Mouse (Mus musculus): ENCODE data around the gene Fabp6. TPM values are rescaled to one million over a fixed set of nuclear protein-coding genes. Genes with fewer than 3 reads are reported as not detected.

The Fabp6 gene
- polyA plus RNA-seq, 1 experiment from 2014 or later, result 1.2 TPM

DNA sequence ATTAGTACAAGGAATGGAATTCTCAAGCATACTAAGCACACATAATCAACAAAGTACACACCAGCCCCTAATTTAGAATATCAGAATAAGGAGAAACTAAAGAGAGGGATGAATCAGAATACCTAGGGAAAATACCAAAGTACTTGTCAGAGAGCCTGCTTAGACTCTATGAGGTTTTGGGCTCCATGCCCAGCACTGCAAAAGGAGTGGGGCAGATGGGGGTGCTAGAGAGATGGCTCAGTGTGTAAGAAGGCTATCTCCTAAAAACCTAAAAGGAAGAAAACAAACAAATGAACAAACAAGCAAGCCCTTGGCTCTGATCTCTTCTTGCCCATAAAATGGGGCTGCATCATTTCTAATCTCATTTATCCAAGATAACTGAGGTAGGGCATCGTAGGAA lies 23.0 kb upstream of the Fabp6 start:
- Histone ChIP-seq H3K36me3 (no peaks in the 10 kb centered on the region), H3K4me1 (peaks cover 14% of the 10 kb centered on the region), H3K27ac (replicated peaks) (no peak overlapping the region), H3K4me2 (replicated peaks) (no peak overlapping the region), H3K9me3 (replicated peaks) (no peaks in the 10 kb centered on the region), H3K27me3 (no peaks in the 10 kb centered on the region), H3K9ac (no peak overlapping the region), H3K4me3 (replicated peaks) (no peak overlapping the region)
- 94% methylated on average over 1 of the region's 1 CpGs for WGBS
- ATAC-seq (ENCODE audit: insufficient number of reproducible peaks, low FRiP score, low TSS enrichment, low read depth), result no peak

- Histone ChIP-seq H3K27ac (replicated peaks) (no peak overlapping the region), H3K36me3 (no peaks in the 10 kb centered on the region), H3K9me3 (replicated peaks) (no peaks in the 10 kb centered on the region), H3K4me2 (replicated peaks) (no peak overlapping the region), H3K9ac (no peak overlapping the region), H3K4me3 (replicated peaks) (no peak overlapping the region), H3K27me3 (no peaks in the 10 kb centered on the region), H3K4me1 (peaks cover 22% of the 10 kb centered on the region)
- 81% methylated on average over 5 of the region's 5 CpGs for WGBS
- no peak for ATAC-seq (ENCODE audit: insufficient number of reproducible peaks, low FRiP score, low TSS enrichment, low read depth)
Measured at GRCm38 (mm10) chr11:43621769-43622168, 20.4 kb upstream of the Fabp6 start.

GRCm38 (mm10) chr11:43618403-43618802 lies 17.1 kb upstream of the Fabp6 start:
- Histone ChIP-seq H3K4me1 (peaks cover 16% of the 10 kb centered on the region), H3K4me2 (replicated peaks) (no peak overlapping the region), H3K27ac (replicated peaks) (peak overlapping the region; percentile 45), H3K27me3 (no peaks in the 10 kb centered on the region), H3K9me3 (replicated peaks) (no peaks in the 10 kb centered on the region), H3K9ac (no peak overlapping the region), H3K4me3 (replicated peaks) (no peak overlapping the region), H3K36me3 (no peaks in the 10 kb centered on the region)
- ATAC-seq (ENCODE audit: insufficient number of reproducible peaks, low FRiP score, low TSS enrichment, low read depth), result no peak
- 56% methylated on average over 7 of the region's 7 CpGs for WGBS

DNA sequence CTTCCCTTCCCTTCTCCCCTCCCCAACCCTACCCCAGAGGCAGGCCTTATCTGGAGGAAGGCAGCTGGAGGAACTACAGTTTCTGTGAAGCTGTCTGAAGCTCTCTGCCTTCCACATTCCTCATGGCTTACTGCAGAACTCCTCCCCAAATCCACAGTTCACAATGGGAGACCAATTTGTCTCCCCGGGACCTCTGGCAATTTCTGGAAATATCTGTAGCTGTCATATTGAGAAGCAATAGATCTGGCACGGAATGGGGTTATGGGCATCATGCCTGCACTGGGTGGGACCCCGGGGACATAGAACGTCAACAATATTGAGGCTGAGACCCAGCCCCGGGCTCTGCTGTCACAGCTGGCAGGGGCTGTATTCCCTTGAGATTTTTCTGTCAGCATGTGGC lies 16.6 kb upstream of the Fabp6 start:
- Histone ChIP-seq H3K4me2 (replicated peaks) (no peak overlapping the region), H3K36me3 (no peaks in the 10 kb centered on the region), H3K27me3 (no peaks in the 10 kb centered on the region), H3K4me1 (peaks cover 20% of the 10 kb centered on the region), H3K9ac (no peak overlapping the region), H3K9me3 (replicated peaks) (no peaks in the 10 kb centered on the region), H3K4me3 (replicated peaks) (no peak overlapping the region), H3K27ac (replicated peaks) (peak overlapping the region; percentile 45)
- 23% methylated on average over 5 of the region's 5 CpGs for WGBS
- ATAC-seq (ENCODE audit: insufficient number of reproducible peaks, low FRiP score, low TSS enrichment, low read depth), result no peak

DNA sequence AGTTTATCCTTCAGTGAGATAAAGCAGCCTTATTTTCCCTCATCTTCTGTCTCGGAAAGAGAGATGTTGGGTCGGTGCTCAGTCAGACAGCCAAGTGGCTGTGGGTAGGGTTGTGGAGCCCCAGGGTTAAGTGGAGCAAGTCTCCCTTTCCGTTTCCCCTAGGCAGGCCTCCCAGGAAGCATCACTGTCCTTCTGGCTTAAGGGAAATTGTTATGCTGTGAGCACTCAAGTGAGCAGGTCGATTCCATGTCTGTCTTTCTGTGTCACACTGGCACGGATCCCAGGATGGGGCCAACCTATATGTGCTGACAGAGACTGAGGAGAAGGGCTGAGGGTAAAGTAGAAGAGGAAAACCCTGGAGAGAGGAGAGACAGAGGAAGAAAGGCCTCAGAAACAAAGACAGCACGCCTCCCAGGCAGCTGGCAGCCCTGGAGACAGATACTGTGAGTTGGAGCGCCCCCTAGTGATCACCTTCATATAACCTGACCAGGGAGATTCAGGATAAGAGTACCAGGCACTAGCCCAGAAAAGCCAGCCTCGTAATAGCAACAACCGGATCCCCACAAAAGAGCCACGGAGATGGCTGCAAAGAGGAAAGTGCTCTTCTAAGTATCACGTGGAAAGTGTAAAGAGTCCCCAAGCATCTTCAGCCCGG lies 11.6 kb upstream of the Fabp6 start:
- Histone ChIP-seq H3K4me2 (replicated peaks) (no peak overlapping the region), H3K4me3 (replicated peaks) (no peak overlapping the region), H3K9ac (no peak overlapping the region), H3K27me3 (no peaks in the 10 kb centered on the region), H3K36me3 (no peaks in the 10 kb centered on the region), H3K9me3 (replicated peaks) (no peaks in the 10 kb centered on the region), H3K4me1 (peaks cover 17% of the 10 kb centered on the region), H3K27ac (replicated peaks) (peak overlapping the region; percentile 59; the same call in 1 of the 2 replicates)
- WGBS, result 20% methylated on average over 12 of the region's 12 CpGs
- ATAC-seq (ENCODE audit: insufficient number of reproducible peaks, low FRiP score, low TSS enrichment, low read depth), result peak; percentile 60; the same call in 1 of the 2 replicates

- ATAC-seq (ENCODE audit: insufficient number of reproducible peaks, low FRiP score, low TSS enrichment, low read depth), result no peak
- Histone ChIP-seq H3K27me3 (no peaks in the 10 kb centered on the region), H3K9me3 (replicated peaks) (no peaks in the 10 kb centered on the region), H3K4me3 (replicated peaks) (no peak overlapping the region), H3K27ac (replicated peaks) (no peak overlapping the region), H3K4me1 (peaks cover 8% of the 10 kb centered on the region), H3K4me2 (replicated peaks) (no peak overlapping the region), H3K36me3 (no peaks in the 10 kb centered on the region), H3K9ac (no peak overlapping the region)
- 70% methylated on average over 5 of the region's 5 CpGs for WGBS
Measured at GRCm38 (mm10) chr11:43610662-43611033, 9.3 kb upstream of the Fabp6 start.

- Histone ChIP-seq H3K9me3 (replicated peaks) (no peaks in the 10 kb centered on the region), H3K27me3 (no peaks in the 10 kb centered on the region), H3K4me2 (replicated peaks) (no peak overlapping the region), H3K9ac (no peak overlapping the region), H3K36me3 (no peaks in the 10 kb centered on the region), H3K4me3 (replicated peaks) (no peak overlapping the region), H3K4me1 (peaks cover 8% of the 10 kb centered on the region), H3K27ac (replicated peaks) (no peak overlapping the region)
- ATAC-seq (ENCODE audit: insufficient number of reproducible peaks, low FRiP score, low TSS enrichment, low read depth), result no peak
- 69% methylated on average over 10 of the region's 10 CpGs for WGBS
Measured at GRCm38 (mm10) chr11:43610006-43610661, 8.8 kb upstream of the Fabp6 start.

DNA sequence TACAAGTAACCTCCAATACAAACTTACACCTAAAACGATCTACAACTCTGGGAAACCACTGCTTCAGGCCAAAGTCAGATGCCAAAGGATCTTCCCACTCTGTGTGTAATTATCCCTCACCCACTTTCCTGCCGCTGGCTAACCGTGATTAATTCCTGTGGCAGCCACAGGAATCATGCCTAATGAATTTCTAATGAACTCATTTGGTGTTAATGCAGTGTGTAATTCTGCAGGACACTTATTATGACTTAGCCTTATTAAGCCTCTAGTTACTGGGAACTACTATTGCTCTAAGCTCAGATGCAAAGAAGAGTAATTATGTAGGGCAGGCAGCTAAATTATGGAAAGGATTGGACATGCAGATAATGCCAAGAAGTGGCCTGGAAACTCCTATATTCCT lies 7.1 kb upstream of the Fabp6 start:
- no peak overlapping the region for H3K9ac ChIP-seq
- H3K4me1 ChIP-seq, result peaks cover 8% of the 10 kb centered on the region
- no peaks in the 10 kb centered on the region for H3K27me3 ChIP-seq
- H3K4me2 ChIP-seq (replicated peaks), result no peak overlapping the region
- H3K27ac ChIP-seq (replicated peaks), result no peak overlapping the region
- WGBS, result 50% methylated on average over 3 of the region's 3 CpGs
- H3K36me3 ChIP-seq, result no peaks in the 10 kb centered on the region
- H3K4me3 ChIP-seq (replicated peaks), result no peak overlapping the region
- H3K9me3 ChIP-seq (replicated peaks), result no peaks in the 10 kb centered on the region
- no peak for ATAC-seq (ENCODE audit: insufficient number of reproducible peaks, low FRiP score, low TSS enrichment, low read depth)

DNA sequence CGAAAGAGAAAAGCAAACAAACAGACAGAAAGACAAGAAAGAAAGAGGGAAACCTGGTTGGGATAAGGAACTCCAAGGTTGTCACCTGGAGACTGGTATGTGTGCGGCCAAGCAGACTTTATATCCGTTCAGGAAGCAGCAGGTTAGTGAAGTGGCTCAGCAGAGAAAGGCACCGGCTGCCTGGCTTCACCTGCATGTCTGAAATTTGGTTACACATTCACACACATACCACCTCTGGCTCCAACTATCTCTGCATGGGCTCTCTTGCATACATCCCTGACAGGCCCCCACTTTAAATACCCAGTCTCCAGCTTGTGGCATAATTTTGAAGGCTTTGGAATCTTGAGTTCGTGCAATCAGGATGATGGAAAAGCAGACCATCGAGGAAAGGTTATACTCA lies 4.5 kb upstream of the Fabp6 start:
- no peaks in the 10 kb centered on the region for H3K36me3 ChIP-seq
- 76% methylated on average over 6 of the region's 6 CpGs for WGBS

GRCm38 (mm10) chr11:43604891-43605290 lies 3.6 kb upstream of the Fabp6 start:
- no peaks in the 10 kb centered on the region for H3K27me3 ChIP-seq
- H3K36me3 ChIP-seq, result no peaks in the 10 kb centered on the region
- no peak overlapping the region for H3K4me3 ChIP-seq (replicated peaks)
- no peaks in the 10 kb centered on the region for H3K4me1 ChIP-seq
- H3K4me2 ChIP-seq (replicated peaks), result no peak overlapping the region
- ATAC-seq (ENCODE audit: insufficient number of reproducible peaks, low FRiP score, low TSS enrichment, low read depth), result no peak
- WGBS, result 78% methylated on average over 6 of the region's 6 CpGs
- no peaks in the 10 kb centered on the region for H3K9me3 ChIP-seq (replicated peaks)
- H3K9ac ChIP-seq, result no peak overlapping the region
- H3K27ac ChIP-seq (replicated peaks), result no peak overlapping the region

More for the DNA sequence above, 4.5 kb upstream of the Fabp6 start:
- Histone ChIP-seq H3K4me2 (replicated peaks) (no peak overlapping the region), H3K27me3 (no peaks in the 10 kb centered on the region), H3K4me1 (no peaks in the 10 kb centered on the region), H3K27ac (replicated peaks) (no peak overlapping the region), H3K9me3 (replicated peaks) (no peaks in the 10 kb centered on the region), H3K9ac (no peak overlapping the region), H3K4me3 (replicated peaks) (no peak overlapping the region)
- no peak for ATAC-seq (ENCODE audit: insufficient number of reproducible peaks, low FRiP score, low TSS enrichment, low read depth)

- no peak overlapping the region for H3K27ac ChIP-seq (replicated peaks)
- no peak overlapping the region for H3K9ac ChIP-seq
- H3K27me3 ChIP-seq, result no peaks in the 10 kb centered on the region
- no peaks in the 10 kb centered on the region for H3K36me3 ChIP-seq
- H3K4me1 ChIP-seq, result no peaks in the 10 kb centered on the region
- ATAC-seq (ENCODE audit: insufficient number of reproducible peaks, low FRiP score, low TSS enrichment, low read depth), result no peak
- no peaks in the 10 kb centered on the region for H3K9me3 ChIP-seq (replicated peaks)
- 88% methylated on average over 2 of the region's 2 CpGs for WGBS
- no peak overlapping the region for H3K4me3 ChIP-seq (replicated peaks)
- no peak overlapping the region for H3K4me2 ChIP-seq (replicated peaks)
Measured at GRCm38 (mm10) chr11:43604207-43604606, 2.9 kb upstream of the Fabp6 start.

- H3K36me3 ChIP-seq, result peaks cover 6% of the 10 kb centered on the region
- ATAC-seq (ENCODE audit: insufficient number of reproducible peaks, low FRiP score, low TSS enrichment, low read depth), result no peak
- H3K27ac ChIP-seq (replicated peaks), result no peak overlapping the region
- no peak overlapping the region for H3K9ac ChIP-seq
- H3K4me3 ChIP-seq (replicated peaks), result no peak overlapping the region
- H3K9me3 ChIP-seq (replicated peaks), result no peaks in the 10 kb centered on the region
- 77% methylated on average over 6 of the region's 6 CpGs for WGBS
- H3K27me3 ChIP-seq, result no peaks in the 10 kb centered on the region
- no peak overlapping the region for H3K4me2 ChIP-seq (replicated peaks)
- H3K4me1 ChIP-seq, result no peaks in the 10 kb centered on the region
Measured at GRCm38 (mm10) chr11:43589530-43590072, 11.7 kb downstream of the Fabp6 start.

Measured in embryonic facial prominence, embryonic 15.5 days (tissue).